Comparison of ENCODE assay signal across 8 mouse cellular contexts in the genomic region with DNA sequence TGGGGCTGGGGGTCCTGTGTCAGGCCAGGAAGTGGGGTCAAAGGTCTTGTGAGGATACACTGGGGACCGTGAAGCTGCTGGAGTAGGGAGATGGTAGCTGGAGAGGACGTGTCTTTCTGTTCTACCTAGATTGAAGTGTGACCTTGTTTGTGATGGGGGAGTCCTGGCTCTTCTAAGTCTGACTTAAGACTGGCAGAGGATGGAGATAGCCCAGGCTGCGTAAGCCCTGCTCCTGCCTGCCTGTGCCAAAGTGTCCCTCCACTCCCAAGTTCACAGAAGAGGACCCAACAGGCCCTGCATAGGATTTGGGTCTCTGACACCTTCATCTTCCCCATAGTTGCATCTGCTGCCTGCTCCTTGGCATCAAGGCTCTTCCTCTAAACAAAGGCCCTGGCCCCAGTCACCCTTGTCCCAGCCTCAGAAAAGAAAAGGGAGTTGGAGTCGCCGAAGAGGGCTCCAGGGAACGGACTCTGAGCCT. TPM values are rescaled to one million over a fixed set of nuclear protein-coding genes. Genes with fewer than 3 reads are reported as not detected.
A peak's percentile ranks its signal among the peaks of the same experiment; 100 is the strongest.
DNase-seq lines count a peak whose midpoint lies in the region; ATAC-seq lines count a peak whose summit lies in the region.

No protein-coding gene starts in this region.

- H3K4me1 ChIP-seq in lung, embryonic 15.5 days: peaks cover 43% of the 10 kb centered on the region
- peaks cover 52% of the 10 kb centered on the region for H3K4me1 ChIP-seq in limb, embryonic 10.5 days
- H3K4me1 ChIP-seq in stomach, embryonic 14.5 days (ENCODE audit: control insufficient read depth, insufficient read depth, low read length): peaks cover 34% of the 10 kb centered on the region

- ATAC-seq in cerebellum, adult (ENCODE audit: insufficient number of reproducible peaks, low FRiP score, low TSS enrichment): no peak
- no peak for ATAC-seq in lung, embryonic 15.5 days (ENCODE audit: borderline replicate concordance, extremely low read depth, low FRiP score, low TSS enrichment)
- no peak for ATAC-seq in stomach, embryonic 14.5 days (ENCODE audit: insufficient number of reproducible peaks, insufficient read depth, low FRiP score, low read depth)

- no peaks in the 10 kb centered on the region for H3K36me3 ChIP-seq in lung, embryonic 15.5 days
- no peaks in the 10 kb centered on the region; the same call in 1 of the 2 replicates for H3K36me3 ChIP-seq in limb, embryonic 10.5 days
- no peaks in the 10 kb centered on the region; the same call in 1 of the 2 replicates for H3K36me3 ChIP-seq in stomach, embryonic 14.5 days (ENCODE audit: control insufficient read depth, insufficient read depth, low read length)

- DNase-seq in cerebellum, adult 18-20 months: peak; percentile 26 to 51
- DNase-seq in lung, postnatal 36 days: no peak
- DNase-seq in limb, embryonic 10.5 days (ENCODE audit: low spot score): no peak
- no peak for DNase-seq in urinary bladder, postnatal 10 days (ENCODE audit: low spot score)
- DNase-seq in adrenal gland, postnatal 4 days (ENCODE audit: low spot score in 2 of 2): no peak

- no peak overlapping the region for H3K27ac ChIP-seq in lung, embryonic 15.5 days
- H3K27ac ChIP-seq in limb, embryonic 10.5 days: no peak overlapping the region; the same call in 1 of the 2 replicates
- no peak overlapping the region for H3K27ac ChIP-seq in stomach, embryonic 14.5 days (ENCODE audit: low read length)

- H3K4me2 ChIP-seq in lung, embryonic 15.5 days: peak overlapping the region; percentile 82
- peak overlapping the region; percentile 46 for H3K4me2 ChIP-seq in stomach, embryonic 14.5 days (replicated peaks; ENCODE audit: low read depth, low read length)

- no peaks in the 10 kb centered on the region for H3K9me3 ChIP-seq in lung, embryonic 15.5 days
- H3K9me3 ChIP-seq in limb, embryonic 10.5 days (replicated peaks): no peaks in the 10 kb centered on the region
- H3K9me3 ChIP-seq in stomach, embryonic 14.5 days (ENCODE audit: control insufficient read depth, low read depth, low read length): no peaks in the 10 kb centered on the region

- peaks cover 51% of the 10 kb centered on the region for H3K27me3 ChIP-seq in lung, embryonic 15.5 days
- H3K27me3 ChIP-seq in limb, embryonic 10.5 days (ENCODE audit: low read depth, poor library complexity, severe bottlenecking): peaks cover 98% of the 10 kb centered on the region
- H3K27me3 ChIP-seq in stomach, embryonic 14.5 days (ENCODE audit: control insufficient read depth, insufficient read depth, low read length): no peaks in the 10 kb centered on the region

- peak overlapping the region; percentile 49 for H3K4me3 ChIP-seq in lung, embryonic 15.5 days
- H3K4me3 ChIP-seq in limb, embryonic 10.5 days: peak overlapping the region; percentile 46
- peak overlapping the region; percentile 51 for H3K4me3 ChIP-seq in stomach, embryonic 14.5 days (ENCODE audit: low read depth, low read length)

- 23% methylated on average over 6 of the region's 6 CpGs for WGBS in lung, embryonic 15.5 days
- WGBS in limb, embryonic 10.5 days: 9% methylated on average over 6 of the region's 6 CpGs
- 20% methylated on average over 6 of the region's 6 CpGs for WGBS in stomach, embryonic 14.5 days

- no peak overlapping the region for H3K9ac ChIP-seq in lung, embryonic 15.5 days
- no peak overlapping the region for H3K9ac ChIP-seq in stomach, embryonic 14.5 days (replicated peaks; ENCODE audit: low read depth, low read length)

RNA-seq across cellular contexts. Expression of gene Map1a, which starts 7.4 kb away (rescaled TPM):
- polyA plus RNA-seq in lung, embryonic 15.5 days (2015; fragmentation: Nextera tagmentation; extraction: Ambion mirVana): 3.5 TPM in 2 replicates
- 1.5 and 2.0 TPM in 2 replicates for polyA plus RNA-seq in limb, embryonic 10.5 days (2016; fragmentation: Nextera tagmentation; extraction: Ambion mirVana)
- polyA plus RNA-seq in stomach, embryonic 14.5 days (2014; fragmentation: Nextera tagmentation; extraction: Ambion mirVana): 10.4 and 16.1 TPM in 2 replicates
- total RNA-seq in adrenal gland, postnatal 4 days (2021): 10 to 100 TPM; 10.8 to 13.3 TPM

RNA-seq across cellular contexts. Expression of gene Trp53bp1, which starts 25.6 kb away (rescaled TPM):
- 61.6 and 66.8 TPM in 2 replicates for polyA plus RNA-seq in lung, embryonic 15.5 days (2015; fragmentation: Nextera tagmentation; extraction: Ambion mirVana)
- 116 and 135 TPM in 2 replicates for polyA plus RNA-seq in limb, embryonic 10.5 days (2016; fragmentation: Nextera tagmentation; extraction: Ambion mirVana)
- polyA plus RNA-seq in stomach, embryonic 14.5 days (2014; fragmentation: Nextera tagmentation; extraction: Ambion mirVana): 71.2 and 86.0 TPM in 2 replicates
- total RNA-seq in adrenal gland, postnatal 4 days (2021): 100 to 1,000 TPM in 1 of 2 experiments, 10 to 100 TPM in 1; 99.2 to 105 TPM

RNA-seq across cellular contexts. Expression of gene Ppip5k1, which starts 58.4 kb away (rescaled TPM):
- 10.0 and 12.3 TPM in 2 replicates for polyA plus RNA-seq in lung, embryonic 15.5 days (2015; fragmentation: Nextera tagmentation; extraction: Ambion mirVana)
- polyA plus RNA-seq in limb, embryonic 10.5 days (2016; fragmentation: Nextera tagmentation; extraction: Ambion mirVana): 7.5 and 8.9 TPM in 2 replicates
- polyA plus RNA-seq in stomach, embryonic 14.5 days (2014; fragmentation: Nextera tagmentation; extraction: Ambion mirVana): 15.4 and 18.0 TPM in 2 replicates
- total RNA-seq in adrenal gland, postnatal 4 days (2021): 10 to 100 TPM; 26.1 to 28.0 TPM

Comparison
In these comparisons a context has a peak if more than half of its experiments do, and no peak if none do; other contexts are left out.
1. DNase-seq: peak in cerebellum, adult 18-20 months (2 of 2); none in lung, postnatal 36 days (single experiment), limb, embryonic 10.5 days (single experiment), urinary bladder, postnatal 10 days (single experiment) and adrenal gland, postnatal 4 days (0 of 2).
2. Peak in every context shown above with its lines, with median percentiles within 50 percentile points of each other: H3K4me3 ChIP-seq.